Comparison of ENCODE assay signal across 23 mouse cellular contexts in the genomic region with DNA sequence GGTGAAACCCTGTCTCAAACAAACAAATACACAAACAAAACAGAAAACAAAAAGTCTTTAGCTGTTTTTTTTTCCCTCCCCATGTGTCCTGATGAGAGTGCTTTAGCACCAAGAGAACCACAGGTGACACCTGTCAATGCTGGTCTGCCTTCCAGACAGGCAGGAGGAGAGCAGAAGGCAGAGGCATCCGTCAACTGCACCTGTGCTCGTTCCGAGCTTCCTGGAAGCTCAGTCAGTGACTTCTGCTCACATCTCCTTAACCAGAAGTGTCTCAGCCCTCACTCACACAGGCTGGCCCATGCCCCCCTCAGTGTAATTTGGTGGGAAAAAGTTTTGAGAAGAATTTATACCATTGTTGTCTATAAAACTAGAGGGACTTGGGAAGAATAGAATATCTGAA.
"Had no signal": no experiment of that assay in that cellular context is flagged by ENCODE, and none has a peak within 500 bp of the region (broad histone marks: within the 10 kb centered on the region; RNA-seq: fewer than 3 reads in every experiment).

No protein-coding gene starts in this region.

- H3K9me3 ChIP-seq: liver, embryonic 12.5 days; liver, embryonic 15.5 days; lung, embryonic 15.5 days; neural tube, embryonic 15.5 days had no signal

- H3K36me3 ChIP-seq: liver, embryonic 12.5 days; liver, embryonic 15.5 days; lung, embryonic 15.5 days; neural tube, embryonic 15.5 days had no signal

- H3K27ac ChIP-seq: kidney, embryonic 15.5 days; limb, embryonic 13.5 days; liver, embryonic 12.5 days; liver, embryonic 15.5 days; lung, embryonic 15.5 days; midbrain, embryonic 10.5 days; midbrain, embryonic 13.5 days; neural tube, embryonic 12.5 days; neural tube, embryonic 15.5 days; stomach, postnatal 0 days had no signal

- DNase-seq: kidney, adult 11 months; kidney, adult 8-10 months; kidney, postnatal 10 days; kidney, postnatal 36 days; left cerebral cortex, postnatal 4 days; liver; lung, adult 18-20 months; lung, postnatal 10 days; lung, postnatal 36 days; right cerebral cortex, adult 18-20 months; right cerebral cortex, postnatal 14 days; right cerebral cortex, postnatal 4 days had no signal

- H3K4me3 ChIP-seq: kidney, embryonic 15.5 days; limb, embryonic 13.5 days; liver, embryonic 12.5 days; liver, embryonic 15.5 days; lung, embryonic 15.5 days; megakaryocyte, embryonic 14.5 days; midbrain, embryonic 10.5 days; midbrain, embryonic 13.5 days; neural tube, embryonic 12.5 days; neural tube, embryonic 15.5 days had no signal

- H3K27me3 ChIP-seq: kidney, embryonic 15.5 days; limb, embryonic 13.5 days; liver, embryonic 12.5 days; liver, embryonic 15.5 days; lung, embryonic 15.5 days; midbrain, embryonic 13.5 days; neural tube, embryonic 12.5 days; neural tube, embryonic 15.5 days had no signal
